Mouse (Mus musculus) left cerebral cortex, adult 6 months (tissue): Measurements from ENCODE around the gene Itm2a. TPM values are rescaled to one million over a fixed set of nuclear protein-coding genes. Genes with fewer than 3 reads are reported as not detected.

Experiments used
- long read RNA-seq, 2 experiments: library from polyadenylated mRNA; unstranded; transcript quantifications; one replicate each; pipeline ENCODE4 v2.0.0; 2019 to 2020
- polyA plus RNA-seq: library from polyadenylated mRNA; unstranded; fragments of <200 nt; fragmentation: Nextera tagmentation; gene quantifications from 2 replicates; pipeline ENCODE4 v1.2.3, GENCODE M21; 2021

The Itm2a gene
- 90.9 and 102 TPM in 2 replicates for polyA plus RNA-seq
- long read RNA-seq, experiment 1, transcript Itm2a-201 (6 exons, 1,744 nt): major isoform, 659 of 673 reads
- long read RNA-seq, experiment 1, partial matches to known transcripts: 4 of 673 reads
- long read RNA-seq, experiment 1, other reads (novel, unspliced or antisense): 10 of 673 reads
- long read RNA-seq, experiment 2, transcript Itm2a-201 (6 exons, 1,744 nt): major isoform, 133 of 139 reads
- long read RNA-seq, experiment 2, partial matches to known transcripts: 5 of 139 reads
- long read RNA-seq, experiment 2, other reads (novel, unspliced or antisense): 1 of 139 reads

DNA sequence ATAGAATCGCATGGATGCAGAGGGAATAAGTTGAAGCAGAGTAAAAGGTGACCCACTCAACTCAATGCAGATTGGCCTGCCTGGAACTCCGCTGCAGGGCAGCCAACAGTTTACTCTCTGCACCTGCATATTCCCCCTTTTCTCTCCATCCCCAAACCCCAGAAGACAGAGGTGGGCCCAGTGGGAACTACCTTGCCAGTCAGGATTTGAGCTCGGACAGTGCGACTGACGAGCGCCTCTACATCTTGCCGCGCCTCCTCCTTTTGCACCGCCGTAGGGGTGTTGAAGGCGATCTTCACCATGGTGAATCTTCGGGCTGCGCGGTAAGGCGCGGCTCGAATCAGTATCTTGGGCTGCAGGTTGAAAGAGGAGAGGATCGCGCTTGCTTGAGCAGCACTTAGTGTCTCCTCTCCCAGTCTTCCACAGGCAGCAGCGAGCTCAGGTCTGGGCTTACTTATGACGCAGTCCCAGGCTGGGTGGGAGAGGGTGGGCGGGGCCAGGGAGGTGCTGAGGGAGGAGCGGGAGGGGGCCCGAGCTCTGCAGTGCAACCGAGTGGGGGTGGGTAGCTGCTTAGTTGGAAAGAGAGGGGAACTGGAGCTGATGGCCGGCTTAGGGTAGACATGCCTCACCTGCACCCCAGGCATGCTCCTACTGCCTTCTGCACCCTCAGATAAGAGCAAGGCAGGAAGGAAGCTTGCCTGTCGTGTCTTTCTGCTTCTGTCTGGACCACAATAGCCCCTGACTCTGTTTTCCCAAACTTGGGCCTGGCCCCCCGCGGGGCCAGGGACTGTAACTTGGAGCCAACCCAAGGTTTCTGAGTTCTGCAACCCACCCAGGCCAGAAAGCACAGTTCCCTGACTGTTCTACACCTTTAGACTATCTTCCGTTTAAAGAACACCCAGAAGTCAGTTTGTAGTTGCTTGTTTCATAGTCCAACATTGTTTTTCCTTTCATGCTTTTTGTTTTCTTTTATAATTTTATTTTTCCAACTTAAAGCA, at the start of gene Itm2a:
Itm2a (minus strand) TSS at position 462 of the 998 bp plus-strand sequence.

Other genes with a start within 250 kb of the Itm2a start
- not detected in 2 replicates for gene Gpr174, start 147.5 kb downstream of the Itm2a start, polyA plus RNA-seq